Mouse (Mus musculus) layer of hippocampus, adult 18-20 months (tissue): ENCODE results near the gene H2-Ob. TPM values are rescaled to one million over a fixed set of nuclear protein-coding genes. Genes with fewer than 3 reads are reported as not detected.

Experiments used
- DNase-seq, 2 experiments: peaks; one replicate each; pipeline ENCODE4 v3.0.0; 2022; ENCODE audit warnings: low spot score in 2 of 2
- total RNA-seq, 2 experiments: library from RNA; stranded (reverse); gene quantifications; 2 replicates each; pipeline ENCODE4 v1.2.3; 2021

H2-Ob gene
- total RNA-seq, 2 experiments from 2014 or later, result 0.20 to 0.37 TPM

DNA sequence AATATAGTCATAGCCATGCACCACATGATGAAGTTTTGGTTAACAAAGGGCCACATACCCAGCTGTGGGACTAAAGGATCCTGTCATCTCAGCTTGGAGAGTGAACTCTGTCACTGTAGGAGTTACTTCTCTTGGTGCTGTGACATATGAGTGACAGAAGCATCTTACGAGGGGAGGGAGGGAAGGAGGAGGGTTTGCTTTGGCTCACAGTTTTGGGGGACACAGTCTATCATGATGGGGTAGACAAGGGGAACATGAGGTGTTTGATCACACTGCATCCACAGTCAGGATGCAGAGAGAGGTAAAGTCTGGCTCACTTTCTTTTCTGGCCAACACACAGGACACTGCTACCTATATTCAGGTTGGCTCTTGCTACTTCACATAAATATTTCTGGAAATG, 43.1 kb downstream of the H2-Ob start:
- no peak for DNase-seq

DNA sequence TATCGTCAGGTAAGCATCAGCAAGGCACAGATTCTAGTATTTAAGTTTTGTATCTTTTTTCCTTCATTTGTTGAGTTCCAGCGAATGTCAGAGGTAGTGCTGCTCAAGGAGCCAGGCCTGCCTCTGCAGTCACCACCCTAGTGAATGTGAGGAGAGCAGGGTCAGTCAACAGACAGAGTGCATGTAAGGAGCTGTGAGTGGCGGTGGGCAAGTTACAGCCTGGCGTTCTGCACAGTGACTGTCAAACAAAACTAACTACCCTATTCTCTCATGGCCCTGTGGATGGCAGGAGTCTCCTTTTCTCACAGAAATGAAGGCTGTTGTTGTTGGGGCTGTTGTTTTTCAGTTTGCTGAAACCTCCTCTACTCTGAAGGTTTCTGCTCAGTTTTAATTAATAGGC, 46.7 kb downstream of the H2-Ob start:
- no peak for DNase-seq

DNA sequence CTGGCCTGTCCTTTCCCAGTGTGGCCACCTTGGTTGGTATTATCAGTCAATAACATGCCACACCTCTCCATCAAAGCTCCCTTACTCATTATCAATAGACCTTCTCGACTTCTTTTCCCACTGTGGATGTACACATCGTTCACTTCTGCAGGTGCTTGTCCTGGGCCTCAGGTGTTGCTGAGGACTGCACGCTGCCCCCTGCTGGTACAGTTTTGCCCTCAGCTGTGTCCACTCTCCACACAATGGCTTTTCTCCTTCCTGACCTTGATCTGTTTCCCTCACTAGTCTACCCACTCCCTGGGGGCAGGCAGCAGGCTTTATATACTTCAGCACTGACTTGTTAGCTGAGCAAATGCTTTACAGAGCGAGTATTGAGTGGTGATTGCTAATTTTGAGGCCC, 47.1 kb downstream of the H2-Ob start:
- DNase-seq, result no peak

DNA sequence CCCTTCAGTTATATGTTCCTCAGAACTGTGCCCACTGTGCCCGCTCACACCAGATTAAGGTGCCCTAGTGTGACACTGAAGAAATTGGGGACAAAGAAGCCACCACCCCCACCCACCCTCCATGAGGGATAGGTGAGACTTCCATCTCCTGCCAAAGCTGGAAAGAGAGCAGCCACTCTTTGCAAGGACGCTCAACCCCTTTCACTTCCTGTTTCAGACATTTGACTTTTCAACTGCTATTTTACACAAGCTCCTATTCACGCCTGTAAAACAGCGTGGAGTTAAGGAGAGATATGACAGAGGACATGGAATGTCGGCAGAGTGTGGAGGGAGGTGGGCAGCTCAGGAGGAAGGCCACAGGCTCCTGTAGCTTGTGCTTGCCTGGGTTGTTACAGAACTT, 47.8 kb downstream of the H2-Ob start:
- no peak for DNase-seq

DNA sequence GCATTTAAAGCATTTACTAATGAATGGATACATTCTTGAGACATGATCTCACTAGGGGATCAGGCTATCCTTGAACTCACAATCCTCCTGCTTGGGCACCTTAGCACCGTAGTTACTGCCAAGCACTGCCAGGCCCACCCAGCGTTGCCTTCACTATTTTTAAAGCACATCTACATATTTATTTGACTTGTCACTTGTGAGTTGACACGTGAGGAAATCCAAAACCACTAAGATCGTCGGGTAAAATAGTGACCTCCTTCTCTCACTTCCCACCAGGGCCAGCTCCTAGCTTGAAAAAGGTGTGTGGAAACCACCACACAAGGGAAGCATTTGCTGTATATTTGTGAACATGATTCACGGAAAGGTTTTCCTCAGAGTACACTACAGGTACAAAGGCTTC, 48.3 kb downstream of the H2-Ob start:
- no peak for DNase-seq

DNA sequence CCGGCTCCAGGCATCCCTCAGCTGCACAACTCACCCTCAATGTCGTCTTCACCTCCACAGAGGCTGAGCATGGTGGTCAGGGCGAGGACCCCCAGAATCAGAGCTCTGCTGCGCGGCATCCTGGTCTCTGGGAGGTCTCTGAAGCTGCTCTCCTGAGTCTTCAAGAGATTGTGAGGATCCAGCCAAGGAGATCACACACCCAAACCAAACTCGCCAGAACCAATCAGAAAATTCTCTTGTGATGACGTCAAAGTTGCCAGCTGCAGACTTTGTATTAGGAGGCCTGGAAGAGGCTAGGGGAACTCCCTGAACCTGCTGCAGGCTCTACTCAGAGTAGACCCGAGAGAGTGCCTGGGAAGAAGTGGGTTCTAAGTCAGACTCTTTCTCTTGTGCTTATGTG, 48.9 kb downstream of the H2-Ob start, which contains the start of gene H2-Aa:
Gene H2-Aa (minus strand): TSS at position 176 of the 400 bp plus-strand sequence.
- peak; percentile 48 to 90 for DNase-seq

DNA sequence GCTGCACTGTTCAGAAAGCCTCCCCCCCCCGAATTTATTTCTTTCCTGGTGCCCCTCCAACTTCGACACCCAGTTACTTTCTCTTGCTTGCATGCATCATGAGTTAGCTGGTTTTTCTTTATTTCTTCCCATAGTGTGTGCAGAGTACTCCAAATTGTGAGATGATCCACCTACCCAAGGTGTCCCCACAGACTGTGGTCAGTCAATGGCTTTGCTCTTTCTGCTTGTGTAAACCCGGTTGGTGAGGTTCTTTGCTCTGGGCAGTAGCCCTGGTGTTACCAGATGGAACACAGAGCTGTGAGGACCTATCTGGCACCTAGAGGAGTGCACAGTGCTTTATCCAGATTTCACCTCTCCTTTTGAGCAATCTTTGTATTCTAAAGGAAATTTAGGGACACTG, 49.4 kb downstream of the H2-Ob start:
- no peak for DNase-seq

DNA sequence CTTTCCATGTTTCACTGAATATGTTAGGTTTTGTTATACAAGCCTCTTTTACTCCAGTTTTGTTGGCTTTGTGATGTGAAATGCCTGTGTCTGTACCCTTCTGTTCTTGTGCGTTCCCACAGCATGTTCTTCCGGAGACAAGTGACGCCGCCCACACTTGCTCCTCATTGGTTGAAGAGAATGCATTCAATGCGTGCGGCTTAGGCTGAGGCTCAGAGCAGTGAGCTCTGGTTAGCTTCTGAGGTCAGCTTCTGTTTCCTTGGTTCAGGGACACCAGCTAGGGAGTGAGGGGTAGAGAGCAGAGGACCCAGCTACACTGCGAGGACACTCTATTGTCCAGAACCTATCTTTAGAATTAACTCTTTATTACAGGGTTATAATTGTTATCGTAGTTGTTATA, 52.9 kb downstream of the H2-Ob start:
- DNase-seq, result peak; percentile 63 to 90

DNA sequence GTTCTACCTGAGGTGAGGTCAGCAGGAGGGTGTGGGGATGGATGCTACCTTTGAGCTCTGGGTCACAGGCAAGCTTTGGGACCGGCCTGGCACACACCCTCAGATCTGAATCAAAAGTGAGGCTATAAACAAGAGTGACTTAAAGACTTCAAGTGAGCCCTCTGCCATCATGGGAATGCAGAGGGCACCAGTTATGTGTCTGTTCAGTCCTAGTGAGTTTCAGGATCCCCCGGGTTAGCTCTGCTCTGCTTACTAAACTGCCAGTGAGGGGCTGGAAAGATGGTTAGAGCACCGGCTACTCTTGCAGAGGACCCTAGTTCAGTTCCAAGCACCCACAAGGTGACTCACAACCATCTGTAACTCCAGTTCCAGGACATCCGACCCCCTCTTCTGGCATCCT, 53.9 kb downstream of the H2-Ob start:
- no peak for DNase-seq

DNA sequence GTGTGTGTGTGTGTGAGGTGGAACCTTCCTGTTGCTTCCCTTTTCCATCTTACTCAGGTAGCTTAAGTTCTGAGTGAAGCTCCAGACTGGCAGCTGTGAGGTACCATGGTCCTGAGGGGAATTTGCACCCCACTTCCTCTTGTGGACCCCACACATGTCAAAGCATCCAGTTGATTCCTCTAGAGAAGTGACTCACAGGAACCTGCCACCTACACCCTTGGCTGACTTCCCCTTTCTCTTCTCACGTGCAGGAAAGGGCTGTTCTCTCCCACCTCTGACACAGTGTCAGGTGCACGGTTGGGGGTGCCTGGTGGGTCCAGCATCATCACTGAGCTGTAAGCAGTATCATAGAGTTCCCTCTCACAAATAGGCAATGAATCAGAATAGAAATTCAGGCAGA, 54.8 kb downstream of the H2-Ob start:
- DNase-seq, result no peak

DNA sequence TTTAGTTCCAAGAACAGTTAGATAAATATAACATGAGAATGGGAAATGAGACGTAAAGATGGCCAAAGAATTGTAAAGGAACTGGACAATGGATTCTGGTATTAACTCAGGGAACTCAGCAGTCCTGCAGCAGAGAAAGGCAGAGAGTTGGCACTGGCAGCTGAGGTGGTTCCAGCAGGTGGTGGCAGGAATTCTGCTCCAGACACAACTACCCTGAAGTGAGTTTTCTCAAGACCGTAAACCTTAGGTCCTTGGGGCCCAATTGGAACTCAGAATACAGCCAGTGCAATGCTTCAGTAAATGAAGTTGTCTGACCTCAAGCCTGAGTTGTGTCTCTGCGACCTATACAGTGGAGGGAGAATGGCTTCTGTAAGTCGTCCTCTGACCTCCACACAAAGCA, 55.5 kb downstream of the H2-Ob start:
- no peak for DNase-seq

DNA sequence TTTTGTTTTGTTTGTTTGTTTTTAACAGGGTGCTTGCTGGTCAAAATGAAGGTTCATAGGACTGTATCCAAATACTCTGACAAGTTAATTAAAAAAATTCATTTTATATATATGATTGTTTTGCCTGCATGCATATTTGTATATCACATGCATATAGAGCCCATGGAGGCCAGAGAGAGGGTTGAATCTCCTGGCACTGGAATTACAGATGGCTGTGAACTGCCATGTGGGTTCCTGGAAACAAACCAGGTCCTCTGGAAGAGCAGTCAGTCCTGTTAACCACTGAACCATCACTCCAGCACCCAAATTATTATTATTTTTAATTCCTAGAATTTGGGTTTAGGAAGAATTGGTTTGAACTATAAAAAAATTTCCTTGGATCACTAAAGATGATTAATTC, 56.6 kb downstream of the H2-Ob start:
- no peak for DNase-seq

DNA sequence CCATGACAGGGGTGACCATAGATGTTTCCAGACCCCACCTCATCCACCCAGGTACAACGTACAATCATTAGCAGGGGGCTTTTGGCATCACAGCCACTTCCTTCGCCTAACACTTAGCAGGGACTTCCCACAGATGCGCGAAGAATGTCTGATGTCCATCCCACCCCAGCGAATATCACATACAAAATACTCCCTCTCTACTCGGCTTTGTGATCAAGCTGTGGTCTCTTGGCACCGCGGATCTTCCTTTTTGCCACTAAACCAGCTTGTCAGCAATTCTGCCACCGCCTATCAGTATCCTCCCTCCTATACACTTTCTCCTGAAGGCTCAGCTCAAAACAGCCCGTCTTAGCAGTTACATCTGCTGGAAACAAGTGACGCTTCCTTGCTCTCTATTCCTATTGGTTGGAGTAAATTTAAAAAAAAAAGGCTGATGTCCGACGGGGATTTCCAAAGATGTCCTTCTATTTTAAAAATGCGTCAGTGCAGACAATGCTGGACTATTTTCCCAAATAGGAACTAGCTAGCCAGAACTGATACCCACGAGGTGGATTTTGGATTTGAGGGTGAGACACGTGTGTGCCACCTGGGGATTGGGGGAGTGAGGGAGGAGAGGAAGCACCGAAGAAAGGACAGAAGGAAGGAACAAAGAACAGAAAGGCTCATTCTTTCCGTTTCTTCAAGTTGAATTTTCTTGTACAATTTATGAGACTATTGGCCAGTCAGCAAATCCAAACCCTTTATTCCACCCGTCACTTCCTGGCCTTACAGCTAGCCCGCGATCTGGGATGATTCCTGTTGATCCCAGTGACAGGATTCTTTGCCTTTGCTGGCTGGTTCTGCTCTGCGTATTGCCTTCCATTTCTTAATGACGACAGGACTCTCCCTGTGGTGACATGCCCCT, 57.4 kb downstream of the H2-Ob start:
- DNase-seq, result peak in 1 of 2 experiments; percentile 79

DNA sequence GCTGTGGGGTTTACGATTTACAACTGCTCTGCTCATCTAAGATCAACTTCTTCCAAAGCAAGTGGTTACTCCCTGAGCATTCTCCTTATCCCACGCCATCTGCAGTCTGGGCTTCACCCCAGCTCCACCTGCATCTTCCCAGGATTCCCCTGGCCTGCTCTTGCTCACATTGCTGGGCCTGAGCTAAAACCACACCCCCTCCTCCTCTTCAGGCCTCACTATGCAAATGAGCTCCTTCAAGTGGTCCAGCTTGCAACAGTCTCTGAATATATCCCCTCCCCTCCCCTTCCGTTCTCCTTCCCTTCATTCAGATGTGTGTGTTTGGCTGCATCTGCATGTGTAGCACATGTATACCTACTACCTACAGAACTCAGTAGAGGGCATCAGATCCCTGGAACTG, 60.7 kb downstream of the H2-Ob start:
- no peak for DNase-seq

DNA sequence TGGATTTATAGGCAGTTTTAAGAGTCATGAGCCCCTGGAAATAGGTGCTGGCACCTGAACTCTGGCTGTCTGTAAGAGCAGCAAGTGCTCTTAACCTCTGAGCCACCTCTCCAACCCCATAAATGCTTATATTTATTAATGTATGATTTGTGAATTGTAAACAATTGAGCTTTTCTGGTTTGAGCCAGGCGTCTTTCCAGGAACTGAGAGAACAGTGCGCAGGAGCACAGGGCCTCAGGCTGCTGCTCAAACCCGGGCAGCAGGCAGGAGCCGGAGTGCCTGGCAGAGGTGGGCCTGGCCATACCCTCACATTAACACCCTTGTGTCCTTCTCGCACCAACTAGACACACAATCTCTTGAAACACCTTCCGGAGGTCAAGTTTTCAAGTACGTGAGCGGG, 61.4 kb downstream of the H2-Ob start:
- DNase-seq, result no peak

DNA sequence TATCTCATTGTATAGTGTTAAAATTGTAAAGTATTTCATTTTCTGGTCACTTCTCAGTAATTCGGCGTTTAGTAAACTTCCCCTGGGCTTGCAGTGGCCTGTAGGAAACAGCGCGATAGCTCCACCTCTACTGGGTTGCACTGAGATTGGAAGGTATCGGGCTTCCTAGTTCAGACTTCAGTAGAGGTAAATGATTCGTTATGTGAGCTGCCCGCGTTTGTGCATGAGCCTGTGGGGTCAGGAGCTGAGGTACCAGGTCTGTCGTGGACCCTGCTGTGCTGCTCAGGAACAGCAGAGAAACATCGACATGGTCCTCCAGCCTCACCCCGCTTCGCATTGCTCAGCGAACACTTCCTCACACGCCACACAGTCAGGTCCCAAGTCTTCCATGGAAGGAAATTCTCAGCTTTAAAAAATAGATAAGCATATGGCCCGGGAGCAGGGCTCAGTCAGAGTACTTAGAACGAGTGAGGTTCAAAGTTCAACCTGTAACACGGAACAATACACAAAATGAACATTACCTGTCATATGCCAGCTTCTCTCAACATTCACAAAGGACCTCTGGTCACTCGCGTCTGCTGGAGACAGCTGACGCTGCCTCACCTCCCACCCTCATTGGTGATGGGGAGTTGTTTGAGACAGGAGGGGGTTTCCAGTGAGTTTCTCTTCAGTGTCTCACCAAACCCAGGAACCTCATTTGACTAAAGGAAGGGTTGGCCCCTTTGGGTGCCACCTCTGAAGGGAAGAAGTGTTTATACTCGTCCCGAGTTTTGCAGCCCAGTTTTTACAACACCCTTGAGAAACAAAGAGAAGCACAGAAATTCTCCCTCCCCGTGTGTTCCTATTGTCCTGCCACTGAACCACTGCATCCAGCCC, 62.2 kb downstream of the H2-Ob start:
- DNase-seq, result no peak

DNA sequence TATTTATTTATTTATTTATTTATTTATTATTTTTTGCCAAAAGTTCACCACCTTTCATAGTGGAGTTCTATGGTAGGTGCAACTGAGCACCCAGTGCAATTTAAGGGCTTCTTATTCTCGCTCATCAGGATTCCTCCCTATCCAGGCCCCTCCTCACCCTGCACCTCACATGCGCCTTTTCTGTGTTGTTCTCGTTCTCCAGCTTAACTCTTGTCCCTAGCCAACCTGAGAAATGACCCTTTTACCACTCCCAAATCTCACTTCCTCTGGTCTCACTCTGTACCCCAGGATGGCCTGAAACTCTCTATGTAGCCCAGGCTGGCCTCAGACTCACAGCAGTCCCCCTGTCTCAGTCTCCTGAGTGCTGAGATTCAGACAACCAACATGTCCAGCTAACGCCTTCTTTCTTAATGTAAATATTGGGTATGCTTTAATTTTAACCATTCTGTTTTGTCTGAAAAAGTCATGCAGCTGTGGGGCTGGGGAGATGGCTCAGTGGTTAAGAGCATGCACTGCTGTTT, 63.0 kb downstream of the H2-Ob start:
- no peak for DNase-seq

DNA sequence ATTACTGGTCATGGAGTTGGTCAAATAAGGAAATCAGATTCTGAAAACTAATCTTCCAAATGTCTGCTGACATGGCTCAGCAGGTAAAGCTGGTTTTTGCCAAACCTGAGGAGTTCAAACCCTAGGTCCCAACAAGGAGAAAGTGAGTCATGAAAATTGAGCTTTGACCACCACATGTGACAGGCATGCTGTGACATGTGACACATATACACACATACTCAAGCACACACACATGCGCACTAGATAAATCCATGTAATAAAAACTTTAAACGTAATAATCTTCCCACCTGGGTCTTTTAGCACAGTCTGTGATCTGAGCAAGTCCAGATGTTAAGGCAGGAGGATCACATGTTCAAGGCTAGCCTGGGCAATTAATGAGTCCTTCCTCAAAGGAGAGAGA, 65.1 kb downstream of the H2-Ob start:
- DNase-seq, result no peak
